Mouse (Mus musculus) heart, postnatal 0 days (tissue): ENCODE results near the gene Galnt10. TPM values are rescaled to one million over a fixed set of nuclear protein-coding genes. Genes with fewer than 3 reads are reported as not detected.

Source experiments
- ATAC-seq: fragments of 200-750 bp; cut with Nextera tagmentation; 2 replicates; pipeline ENCODE4 v1.8.0; 2017; ENCODE audit warnings: low read depth, moderate number of reproducible peaks, moderate library complexity; ENCODE audit not compliant: insufficient read depth
- DNase-seq: peaks from one replicate; pipeline ENCODE4 v3.0.0-alpha.2; 2016; ENCODE audit warnings: low spot score
- H3K27ac ChIP-seq: fragments of 300-500 bp; sonication (generic); 2 replicates; pipeline ENCODE4 v1.5.1; 2014; ENCODE audit warnings: low read depth, mild to moderate bottlenecking
- H3K27me3 ChIP-seq: fragments of 300-500 bp; sonication (generic); 2 replicates; pipeline ENCODE4 v1.6.1; 2014; ENCODE audit warnings: low read length, mixed read lengths; ENCODE audit not compliant: control insufficient read depth, insufficient read depth
- H3K36me3 ChIP-seq: fragments of 300-500 bp; sonication (generic); replicated peaks from 2 replicates; pipeline ENCODE4 v1.6.1; 2014; ENCODE audit warnings: low read length, mixed read lengths; ENCODE audit not compliant: control insufficient read depth, insufficient read depth
- H3K4me1 ChIP-seq: fragments of 300-500 bp; sonication (generic); 2 replicates; pipeline ENCODE4 v1.6.1; 2014; ENCODE audit warnings: antibody characterized with exemption; ENCODE audit not compliant: control insufficient read depth, insufficient read depth
- H3K4me2 ChIP-seq: fragments of 300-500 bp; sonication (generic); 2 replicates; pipeline ENCODE4 v1.6.1; 2014; ENCODE audit warnings: low read depth, mild to moderate bottlenecking, low read length, moderate library complexity
- H3K4me3 ChIP-seq: fragments of 300-500 bp; sonication (generic); 2 replicates; pipeline ENCODE4 v1.5.1; 2014; ENCODE audit warnings: low read depth, low read length
- H3K9ac ChIP-seq: fragments of 300-500 bp; sonication (generic); replicated peaks from 2 replicates; pipeline ENCODE4 v1.6.1; 2014; ENCODE audit warnings: low read depth, low read length, mixed read lengths
- H3K9me3 ChIP-seq: fragments of 300-500 bp; sonication (generic); replicated peaks from 2 replicates; pipeline ENCODE4 v1.6.1; 2016; ENCODE audit warnings: low read length; ENCODE audit not compliant: control insufficient read depth
- CTCF ChIP-seq: IDR thresholded peaks from 2 replicates; pipeline ENCODE4 v1.5.1; 2016; ENCODE audit warnings: antibody characterized with exemption, control low read depth, low read depth
- EP300 ChIP-seq: IDR thresholded peaks from 2 replicates; pipeline ENCODE4 v1.6.1; 2016; ENCODE audit warnings: antibody characterized with exemption, low read depth
- WGBS: fragments of 180-500 bp; shearing (Covaris S2); extraction: QIAGEN DNeasy Blood & Tissue Kit; methylation state at CpG from one replicate; pipeline ENCODE4 v1.1.7; 2014; 5-methylcytosine and 5-hydroxymethylcytosine counted together
- polyA plus RNA-seq: library from polyadenylated mRNA; unstranded; fragments of >200 nt; fragmentation: Nextera tagmentation; extraction: Ambion mirVana; gene quantifications from 2 replicates; pipeline ENCODE4 v1.2.1, GENCODE M21; 2015
- total RNA-seq: library from RNA; depleted of rRNA; stranded (reverse); fragments of >200 nt; gene quantifications from 2 replicates; pipeline ENCODE4 v1.2.3, GENCODE M21; 2014; ENCODE audit warnings: low replicate concordance; rRNA removed

Gene Galnt10
- total RNA-seq, result 3.4 and 10.4 TPM in 2 replicates
- 4.2 and 4.3 TPM in 2 replicates for polyA plus RNA-seq

- Histone ChIP-seq H3K4me1 (peaks cover 5% of the 10 kb centered on the region; the same call in 1 of the 2 replicates), H3K4me3 (peak within 1 kb of the TSS; percentile 64), H3K36me3 (no peaks in the 10 kb centered on the region), H3K9ac (peak within 1 kb of the TSS; percentile 63), H3K27ac (peak within 1 kb of the TSS; percentile 54), H3K27me3 (no peaks in the 10 kb centered on the region), H3K9me3 (no peaks in the 10 kb centered on the region), H3K4me2 (peak within 1 kb of the TSS; percentile 95)
- ATAC-seq, result peak; percentile 90
- DNase-seq, result peak; percentile 88
- TF ChIP-seq EP300, result peak; percentile 59; the same call in 1 of the 2 replicates
- peak; percentile 34 for TF ChIP-seq CTCF
- under 1% methylated on average over 58 of the region's 60 CpGs for WGBS
Observed at GRCm38 (mm10) chr11:57645018-57645559, at the start of gene Galnt10. TSS of gene Galnt10 (plus strand) at chr11:57645442.

GRCm38 (mm10) chr11:57595899-57596298, 49.3 kb upstream of the Galnt10 start:
- TF ChIP-seq EP300, result no peak
- TF ChIP-seq CTCF, result no peak
- Histone ChIP-seq H3K9ac (no peak overlapping the region), H3K4me3 (no peak overlapping the region), H3K27me3 (0 out of 2 replicates have a peak, but pooled peaks cover 3% of the 10 kb centered on the region), H3K36me3 (no peaks in the 10 kb centered on the region), H3K4me1 (peaks cover 14% of the 10 kb centered on the region; the same call in 1 of the 2 replicates), H3K9me3 (no peaks in the 10 kb centered on the region), H3K4me2 (no peak overlapping the region), H3K27ac (no peak overlapping the region)
- DNase-seq, result no peak
- ATAC-seq, result no peak
- 81% methylated on average over 5 of the region's 5 CpGs for WGBS

GRCm38 (mm10) chr11:57598161-57598560, 47.1 kb upstream of the Galnt10 start:
- WGBS, result 24% methylated on average over 5 of the region's 5 CpGs
- peak; percentile 9 for DNase-seq
- Histone ChIP-seq H3K27ac (no peak overlapping the region), H3K4me3 (no peak overlapping the region), H3K4me2 (no peak overlapping the region), H3K27me3 (0 out of 2 replicates have a peak, but pooled peaks cover 3% of the 10 kb centered on the region), H3K9me3 (no peaks in the 10 kb centered on the region), H3K36me3 (no peaks in the 10 kb centered on the region), H3K4me1 (peaks cover 15% of the 10 kb centered on the region; the same call in 1 of the 2 replicates), H3K9ac (no peak overlapping the region)
- ATAC-seq, result peak; percentile 70
- no peak for TF ChIP-seq EP300
- no peak for TF ChIP-seq CTCF

- ATAC-seq, result no peak
Observed at GRCm38 (mm10) chr11:57599304-57599703, 45.9 kb upstream of the Galnt10 start.

GRCm38 (mm10) chr11:57600113-57600512, 45.1 kb upstream of the Galnt10 start:
- Histone ChIP-seq H3K36me3 (no peaks in the 10 kb centered on the region), H3K27ac (no peak overlapping the region), H3K4me3 (no peak overlapping the region), H3K9me3 (no peaks in the 10 kb centered on the region), H3K4me1 (peaks cover 15% of the 10 kb centered on the region; the same call in 1 of the 2 replicates), H3K4me2 (no peak overlapping the region), H3K9ac (no peak overlapping the region), H3K27me3 (no peaks in the 10 kb centered on the region)
- TF ChIP-seq CTCF (no peak), EP300 (no peak)
- DNase-seq (no peak), ATAC-seq (no peak)
- WGBS, result 28% methylated on average over 8 of the region's 8 CpGs

More at GRCm38 (mm10) chr11:57599304-57599703, 45.9 kb upstream of the Galnt10 start:
- peaks cover 15% of the 10 kb centered on the region; the same call in 1 of the 2 replicates for H3K4me1 ChIP-seq
- no peak overlapping the region for H3K27ac ChIP-seq
- H3K9me3 ChIP-seq, result no peaks in the 10 kb centered on the region
- no peak overlapping the region for H3K4me3 ChIP-seq
- TF ChIP-seq EP300, result no peak
- TF ChIP-seq CTCF, result no peak
- no peak overlapping the region for H3K4me2 ChIP-seq
- no peak overlapping the region for H3K9ac ChIP-seq
- 74% methylated on average over 6 of the region's 6 CpGs for WGBS
- 0 out of 2 replicates have a peak, but pooled peaks cover 3% of the 10 kb centered on the region for H3K27me3 ChIP-seq
- no peak for DNase-seq
- H3K36me3 ChIP-seq, result no peaks in the 10 kb centered on the region
